Mouse (Mus musculus) forebrain, embryonic 10.5 days (tissue): ENCODE data around the gene Fcgrt. TPM values are rescaled to one million over a fixed set of nuclear protein-coding genes. Genes with fewer than 3 reads are reported as not detected.

Experiments used
- DNase-seq: peaks from one replicate; pipeline ENCODE4 v3.0.0-alpha.2; 2017; ENCODE audit warnings: low spot score; ENCODE audit errors: extremely low spot score
- H3K27ac ChIP-seq: fragments of 300-500 bp; sonication (generic); 2 replicates; pipeline ENCODE4 v1.5.1; 2016; ENCODE audit warnings: mild to moderate bottlenecking
- H3K27me3 ChIP-seq: fragments of 300-500 bp; sonication (generic); 2 replicates; pipeline ENCODE4 v1.6.1; 2016; ENCODE audit warnings: mild to moderate bottlenecking; ENCODE audit not compliant: poor library complexity, severe bottlenecking
- H3K36me3 ChIP-seq: fragments of 300-500 bp; sonication (generic); replicated peaks from 2 replicates; pipeline ENCODE4 v1.6.1; 2016; ENCODE audit warnings: mild to moderate bottlenecking, moderate library complexity
- H3K4me1 ChIP-seq: fragments of 300-500 bp; sonication (generic); 2 replicates; pipeline ENCODE4 v1.6.1; 2016
- H3K4me3 ChIP-seq: fragments of 300-500 bp; sonication (generic); 2 replicates; pipeline ENCODE4 v1.5.1; 2016; ENCODE audit warnings: mild to moderate bottlenecking, moderate library complexity
- H3K9me3 ChIP-seq: fragments of 300-500 bp; sonication (generic); 2 replicates; pipeline ENCODE4 v1.6.1; 2016; ENCODE audit warnings: mild to moderate bottlenecking, moderate library complexity
- WGBS: fragments of 180-500 bp; shearing (Covaris S2); methylation state at CpG from one replicate; pipeline ENCODE4 v1.1.7; 2016; 5-methylcytosine and 5-hydroxymethylcytosine counted together
- polyA plus RNA-seq: library from polyadenylated mRNA; unstranded; fragments of >200 nt; fragmentation: Nextera tagmentation; extraction: Ambion mirVana; gene quantifications from 2 replicates; pipeline ENCODE4 v1.2.1, GENCODE M21; 2016

Fcgrt gene
- polyA plus RNA-seq, 1 experiment from 2014 or later, result 5.5 TPM

DNA sequence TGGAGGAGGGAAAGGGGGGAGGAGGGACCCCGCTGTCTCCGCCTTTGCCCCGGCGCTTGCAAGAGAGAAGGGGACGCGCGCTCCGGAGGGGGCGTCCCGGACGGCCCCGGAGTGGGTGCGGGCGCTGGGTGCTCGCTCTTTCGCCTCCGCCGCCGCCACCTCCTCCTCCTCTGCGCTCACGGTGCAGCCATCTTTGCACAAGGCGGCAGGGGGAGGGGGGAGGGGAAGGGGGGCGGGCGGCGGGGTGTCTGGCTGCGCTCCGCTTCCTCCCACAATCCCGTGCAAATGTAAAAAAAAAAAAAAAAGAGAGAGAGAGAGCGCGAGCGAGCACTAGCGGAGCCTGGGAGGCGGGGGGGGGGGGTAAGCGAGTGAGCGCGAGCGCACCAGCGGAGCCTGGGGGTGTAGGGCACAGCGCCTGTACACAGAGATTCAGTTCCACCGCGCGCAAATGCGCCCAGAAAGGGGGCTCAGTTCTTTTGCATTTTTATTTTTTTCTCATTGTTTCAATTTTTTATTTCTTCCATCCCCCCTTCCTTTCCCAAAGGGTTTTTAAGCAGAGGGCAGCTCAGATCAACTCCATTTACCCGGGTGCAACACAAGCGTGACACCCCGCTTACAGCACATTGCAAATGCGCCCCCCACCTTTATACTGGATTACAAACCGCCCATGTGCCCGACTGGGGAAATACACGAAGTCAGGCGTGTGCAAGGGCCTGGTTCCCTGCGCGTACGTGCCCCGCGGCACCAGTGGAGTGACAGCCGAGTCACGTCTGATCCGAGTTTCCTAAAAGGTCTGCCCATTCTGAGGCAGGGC lies 50.3 kb downstream of the Fcgrt start:
- WGBS, result under 1% methylated on average over 50 of the region's 59 CpGs
- DNase-seq, result peak; percentile 84
- H3K4me3 ChIP-seq, result peak overlapping the region; percentile 97
- peaks cover 29% of the 10 kb centered on the region for H3K36me3 ChIP-seq
- H3K4me1 ChIP-seq, result peaks cover 47% of the 10 kb centered on the region
- no peaks in the 10 kb centered on the region for H3K9me3 ChIP-seq
- H3K27ac ChIP-seq, result peak overlapping the region; percentile 99
- no peaks in the 10 kb centered on the region for H3K27me3 ChIP-seq

DNA sequence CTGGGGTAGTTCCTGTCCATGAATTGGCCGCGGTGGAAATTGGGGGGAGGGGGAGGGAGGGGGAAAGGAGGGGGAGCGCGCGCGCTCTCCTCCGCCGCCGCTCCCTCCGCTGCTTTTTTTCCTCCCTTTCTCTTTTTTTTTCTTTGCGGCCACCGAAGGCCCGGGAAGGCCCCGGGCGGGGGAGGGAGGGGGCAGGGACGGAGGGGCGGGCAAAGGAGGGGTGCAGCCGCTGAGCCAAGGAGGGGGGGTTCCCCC lies 50.9 kb downstream of the Fcgrt start, which contains the start of gene Prr12:
Gene Prr12 (minus strand): TSS at position 20 of the 255 bp plus-strand sequence.
- no peaks in the 10 kb centered on the region for H3K27me3 ChIP-seq
- H3K4me3 ChIP-seq, result peak within 1 kb of the TSS; percentile 97
- peaks cover 35% of the 10 kb centered on the region for H3K36me3 ChIP-seq
- H3K9me3 ChIP-seq, result no peaks in the 10 kb centered on the region
- H3K27ac ChIP-seq, result peak within 1 kb of the TSS; percentile 99
- 0% methylated on average over 12 of the region's 18 CpGs for WGBS
- DNase-seq, result no peak
- H3K4me1 ChIP-seq, result peaks cover 47% of the 10 kb centered on the region

GRCm38 (mm10) chr7:45052181-45052861 lies 51.3 kb downstream of the Fcgrt start:
- peaks cover 40% of the 10 kb centered on the region for H3K36me3 ChIP-seq
- no peaks in the 10 kb centered on the region for H3K9me3 ChIP-seq
- H3K4me3 ChIP-seq, result peak overlapping the region; percentile 97
- under 1% methylated on average over 38 of the region's 38 CpGs for WGBS
- DNase-seq, result no peak
- H3K4me1 ChIP-seq, result peaks cover 47% of the 10 kb centered on the region
- no peaks in the 10 kb centered on the region for H3K27me3 ChIP-seq
- H3K27ac ChIP-seq, result peak overlapping the region; percentile 99

DNA sequence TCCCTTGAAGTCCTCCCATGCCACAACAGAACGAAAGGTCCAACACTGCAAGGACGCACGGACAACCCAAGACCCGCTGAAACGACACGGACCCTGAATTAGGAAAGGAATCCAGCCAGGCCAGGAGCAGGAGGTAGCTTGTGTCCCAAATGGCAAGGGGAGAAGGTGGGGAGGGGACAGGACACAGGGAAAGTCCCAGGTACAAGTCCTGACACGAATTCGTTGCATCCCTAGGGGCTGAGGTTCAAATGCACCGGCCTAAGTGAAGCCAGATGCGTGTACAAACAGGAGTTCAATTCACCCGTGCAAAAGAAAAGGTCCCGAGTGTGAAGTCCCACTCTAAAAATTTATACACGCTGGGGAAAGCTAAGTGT lies 52.1 kb downstream of the Fcgrt start:
- Histone ChIP-seq H3K9me3 (no peaks in the 10 kb centered on the region), H3K27me3 (no peaks in the 10 kb centered on the region), H3K36me3 (peaks cover 47% of the 10 kb centered on the region), H3K27ac (peak overlapping the region; percentile 99), H3K4me3 (peak overlapping the region; percentile 97), H3K4me1 (peaks cover 47% of the 10 kb centered on the region)
- no peak for DNase-seq
- WGBS, result 2% methylated on average over 13 of the region's 13 CpGs

DNA sequence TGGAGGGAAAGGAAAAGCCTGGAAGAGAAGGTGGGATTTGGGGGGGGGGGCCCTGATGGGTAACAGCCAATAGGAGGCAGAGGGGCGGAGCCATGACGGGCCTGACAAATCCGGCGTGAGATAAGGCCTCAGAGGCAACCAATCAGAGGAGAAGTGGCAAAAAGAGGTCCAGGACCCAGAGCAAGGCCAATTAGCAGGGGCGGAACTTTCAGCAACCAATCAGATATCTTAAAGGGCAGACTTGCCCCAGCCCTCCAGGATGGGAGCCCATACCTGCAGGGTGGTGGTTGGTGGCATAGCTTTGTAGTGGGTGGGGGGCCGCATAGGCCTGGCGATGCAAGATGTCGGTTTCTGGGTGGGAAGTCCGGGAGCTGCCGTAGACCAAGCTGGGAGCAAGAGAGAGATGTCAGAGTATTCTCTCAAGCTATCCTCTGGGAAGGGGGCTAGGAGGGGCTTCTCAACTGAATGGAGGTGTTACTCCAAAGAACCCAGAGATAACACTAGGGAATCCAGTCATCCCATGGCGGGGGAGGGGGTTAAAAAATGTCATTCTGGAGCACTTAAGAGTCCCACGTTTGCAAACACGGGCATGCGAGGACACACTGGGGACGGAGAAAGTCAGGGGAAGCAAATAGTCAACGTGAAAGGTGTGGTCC lies 52.6 kb downstream of the Fcgrt start:
- Histone ChIP-seq H3K27ac (peak overlapping the region; percentile 99), H3K36me3 (peaks cover 52% of the 10 kb centered on the region), H3K4me1 (peaks cover 47% of the 10 kb centered on the region), H3K9me3 (no peaks in the 10 kb centered on the region), H3K27me3 (no peaks in the 10 kb centered on the region), H3K4me3 (peak overlapping the region; percentile 97)
- WGBS, result 2% methylated on average over 16 of the region's 16 CpGs
- DNase-seq, result peak; percentile 89

- Histone ChIP-seq H3K9me3 (no peaks in the 10 kb centered on the region), H3K27ac (no peak overlapping the region), H3K4me3 (peak overlapping the region; percentile 97; the same call in 1 of the 2 replicates), H3K4me1 (peaks cover 39% of the 10 kb centered on the region), H3K27me3 (no peaks in the 10 kb centered on the region), H3K36me3 (peaks cover 72% of the 10 kb centered on the region)
- 94% methylated on average over 23 of the region's 23 CpGs for WGBS
- no peak for DNase-seq
These were observed 54.6 kb downstream of the Fcgrt start for GRCm38 (mm10) chr7:45048923-45049657.

DNA sequence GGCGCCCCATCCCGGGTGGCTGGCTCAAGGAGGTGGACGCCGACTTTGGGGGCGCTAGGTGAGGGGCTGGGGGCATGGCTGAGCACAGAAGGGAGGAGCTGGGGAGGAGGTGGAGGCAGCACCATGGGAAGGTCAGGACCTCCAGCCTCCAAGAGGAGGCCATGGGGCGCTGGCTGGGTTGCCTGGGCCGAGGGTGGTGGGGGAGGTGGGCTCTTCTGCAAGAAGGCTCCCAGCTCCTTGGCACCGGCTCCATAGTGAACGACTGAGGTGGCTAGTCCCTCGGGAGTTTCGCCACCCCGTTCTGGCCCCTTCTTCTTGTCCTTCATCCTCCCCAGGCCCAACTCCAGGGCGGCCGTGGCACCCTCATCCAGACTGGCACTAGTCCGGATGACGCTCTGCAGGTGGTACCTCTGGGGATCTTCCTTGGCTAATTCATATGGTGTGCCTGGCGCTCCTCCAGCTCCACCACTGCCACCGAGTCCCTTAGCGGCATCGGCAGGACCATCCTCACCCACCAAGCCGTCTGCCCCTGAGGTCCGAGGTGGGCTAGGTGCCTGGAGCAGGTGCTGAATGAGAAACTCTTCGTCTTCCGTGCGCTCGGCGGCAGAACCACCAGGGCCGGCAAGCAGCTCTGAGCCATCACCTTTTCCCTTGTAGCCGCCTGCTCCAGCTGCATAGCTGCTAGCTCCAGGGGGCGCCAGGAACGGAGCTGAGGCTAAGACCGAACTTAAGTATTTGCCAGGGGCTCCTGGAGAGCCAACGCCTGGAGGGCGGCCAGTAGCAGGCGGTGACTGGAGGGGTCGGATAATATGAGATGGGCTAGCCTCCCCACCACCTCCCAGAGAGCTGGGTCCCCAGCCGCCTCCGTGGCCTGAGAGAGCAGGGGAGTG lies 55.4 kb downstream of the Fcgrt start:
- H3K4me1 ChIP-seq, result peaks cover 32% of the 10 kb centered on the region
- no peaks in the 10 kb centered on the region for H3K9me3 ChIP-seq
- H3K4me3 ChIP-seq, result no peak overlapping the region; the same call in 1 of the 2 replicates
- H3K36me3 ChIP-seq, result peaks cover 80% of the 10 kb centered on the region
- H3K27me3 ChIP-seq, result no peaks in the 10 kb centered on the region
- DNase-seq, result no peak
- H3K27ac ChIP-seq, result peak overlapping the region; percentile 2; the same call in 1 of the 2 replicates
- 93% methylated on average over 38 of the region's 38 CpGs for WGBS

DNA sequence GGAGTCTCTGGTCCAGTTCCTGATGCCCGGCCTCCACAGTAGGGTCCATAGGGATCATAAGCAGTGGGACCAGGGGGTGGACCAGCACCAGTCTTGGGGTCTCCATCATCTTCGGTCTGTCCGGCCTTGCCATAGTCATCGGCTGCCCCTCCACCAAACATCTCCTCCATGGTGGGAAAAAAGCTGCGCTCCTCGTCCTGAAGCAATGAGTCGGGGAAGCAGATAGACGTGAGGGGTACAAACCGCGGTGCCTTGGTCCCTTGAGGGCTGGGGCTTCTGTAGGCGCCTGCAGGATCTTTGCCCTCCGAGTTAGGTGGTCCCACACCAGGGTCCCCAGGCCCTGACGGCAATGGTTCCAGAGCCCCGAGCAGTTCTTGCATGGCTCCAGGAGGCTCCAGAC lies 56.2 kb downstream of the Fcgrt start:
- no peaks in the 10 kb centered on the region for H3K9me3 ChIP-seq
- 94% methylated on average over 14 of the region's 14 CpGs for WGBS
- H3K4me3 ChIP-seq, result peak overlapping the region; percentile 9; the same call in 1 of the 2 replicates
- DNase-seq, result no peak
- H3K27me3 ChIP-seq, result no peaks in the 10 kb centered on the region
- H3K4me1 ChIP-seq, result peaks cover 32% of the 10 kb centered on the region
- H3K27ac ChIP-seq, result peak overlapping the region; percentile 2; the same call in 1 of the 2 replicates
- peaks cover 88% of the 10 kb centered on the region for H3K36me3 ChIP-seq

- Histone ChIP-seq H3K27ac (no peak overlapping the region), H3K4me1 (peaks cover 28% of the 10 kb centered on the region), H3K4me3 (peak overlapping the region; percentile 9; the same call in 1 of the 2 replicates), H3K27me3 (no peaks in the 10 kb centered on the region), H3K9me3 (no peaks in the 10 kb centered on the region), H3K36me3 (peaks cover 94% of the 10 kb centered on the region)
- DNase-seq, result no peak
- 95% methylated on average over 26 of the region's 26 CpGs for WGBS
These were observed 56.7 kb downstream of the Fcgrt start for GRCm38 (mm10) chr7:45046853-45047350.

DNA sequence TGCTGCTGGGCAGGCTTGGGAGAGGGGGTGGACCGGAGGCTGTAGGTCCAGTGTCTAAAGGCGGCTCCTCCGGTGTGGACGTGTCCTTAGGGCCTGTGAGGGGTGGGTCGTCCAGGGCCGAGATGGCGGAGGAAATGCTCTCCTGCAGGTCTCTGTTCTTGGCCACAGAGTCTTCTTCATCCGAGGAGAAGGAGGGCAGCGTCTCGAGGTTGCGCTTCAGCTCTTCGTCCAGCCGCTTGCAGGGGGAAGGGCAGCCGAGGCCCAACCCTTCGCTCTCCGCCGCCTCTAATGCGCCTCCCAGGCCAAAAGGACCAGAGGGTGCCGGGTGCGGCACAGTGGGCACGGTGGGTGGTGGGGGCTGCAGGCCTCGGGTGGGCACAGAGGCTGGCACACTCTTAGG lies 57.9 kb downstream of the Fcgrt start:
- Histone ChIP-seq H3K4me3 (peak overlapping the region; percentile 13), H3K27ac (no peak overlapping the region), H3K36me3 (peaks cover 100% of the 10 kb centered on the region), H3K27me3 (no peaks in the 10 kb centered on the region), H3K4me1 (peaks cover 16% of the 10 kb centered on the region), H3K9me3 (no peaks in the 10 kb centered on the region)
- 96% methylated on average over 22 of the region's 22 CpGs for WGBS
- no peak for DNase-seq

DNA sequence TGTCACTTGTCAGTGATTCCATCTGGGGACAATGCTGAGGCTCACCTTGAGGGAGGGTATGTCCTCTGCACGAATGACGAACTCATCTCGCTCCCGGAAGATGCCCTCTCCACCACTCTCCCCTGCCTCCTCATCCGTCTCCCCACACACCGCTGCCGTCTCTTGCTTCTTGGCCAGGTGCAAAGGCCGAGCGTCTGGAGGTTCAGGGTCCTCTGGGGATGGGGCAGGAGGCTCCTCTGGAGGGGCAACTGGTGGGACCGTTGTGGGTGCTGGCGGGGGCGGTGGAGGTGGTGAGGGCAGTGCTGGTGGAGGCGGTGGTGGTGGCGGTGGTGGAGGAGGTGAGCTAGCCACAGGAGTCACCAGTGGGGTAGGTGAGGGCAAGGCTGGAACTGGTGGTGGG lies 60.3 kb downstream of the Fcgrt start:
- Histone ChIP-seq H3K36me3 (peaks cover 100% of the 10 kb centered on the region), H3K4me3 (no peak overlapping the region), H3K4me1 (no peaks in the 10 kb centered on the region), H3K9me3 (no peaks in the 10 kb centered on the region), H3K27me3 (no peaks in the 10 kb centered on the region), H3K27ac (no peak overlapping the region)
- WGBS, result 93% methylated on average over 14 of the region's 14 CpGs
- no peak for DNase-seq
